Mouse (Mus musculus): ENCODE measurements around the gene Dclre1a. TPM values are rescaled to one million over a fixed set of nuclear protein-coding genes. Genes with fewer than 3 reads are reported as not detected.

The Dclre1a gene
- polyA plus RNA-seq (2016; fragmentation: Nextera tagmentation; extraction: Ambion mirVana) = 19.5 and 20.3 TPM in 2 replicates

GRCm38 (mm10) chr19:56547456-56548229 is at the start of gene Dclre1a:
Gene Dclre1a, minus strand, starts transcription at chr19:56548222.
- Histone ChIP-seq H3K4me1 (peaks cover 30% of the 10 kb centered on the region), H3K9me3 (no peaks in the 10 kb centered on the region), H3K36me3 (replicated peaks) (peaks cover 38% of the 10 kb centered on the region), H3K4me3 (peak within 1 kb of the TSS; percentile 99), H3K27me3 (ENCODE audit: poor library complexity, severe bottlenecking) (no peaks in the 10 kb centered on the region), H3K27ac (peak within 1 kb of the TSS; percentile 99)
- DNase-seq (ENCODE audit: extremely low spot score, low spot score) = peak; percentile 68
- WGBS = 11% methylated on average over 20 of the region's 20 CpGs

- no peak overlapping the region for H3K27ac ChIP-seq
- WGBS = 95% methylated on average over 9 of the region's 9 CpGs
- no peak overlapping the region for H3K4me3 ChIP-seq
- H3K27me3 ChIP-seq (ENCODE audit: poor library complexity, severe bottlenecking) = no peaks in the 10 kb centered on the region
- H3K9me3 ChIP-seq = no peaks in the 10 kb centered on the region
- peaks cover 98% of the 10 kb centered on the region for H3K36me3 ChIP-seq (replicated peaks)
- no peaks in the 10 kb centered on the region for H3K4me1 ChIP-seq
- no peak for DNase-seq (ENCODE audit: extremely low spot score, low spot score)
These were observed 44.5 kb upstream of the Dclre1a start for GRCm38 (mm10) chr19:56592472-56592871.

- Histone ChIP-seq H3K36me3 (replicated peaks) (peaks cover 88% of the 10 kb centered on the region), H3K27ac (no peak overlapping the region), H3K27me3 (ENCODE audit: poor library complexity, severe bottlenecking) (no peaks in the 10 kb centered on the region), H3K9me3 (no peaks in the 10 kb centered on the region), H3K4me1 (no peaks in the 10 kb centered on the region), H3K4me3 (no peak overlapping the region)
- 96% methylated on average over 3 of the region's 3 CpGs for WGBS
- no peak for DNase-seq (ENCODE audit: extremely low spot score, low spot score)
These were observed 42.2 kb upstream of the Dclre1a start for GRCm38 (mm10) chr19:56590250-56590649.

- no peak for DNase-seq (ENCODE audit: extremely low spot score, low spot score)
- H3K4me3 ChIP-seq = no peak overlapping the region
- H3K36me3 ChIP-seq (replicated peaks) = peaks cover 83% of the 10 kb centered on the region
- H3K27ac ChIP-seq = no peak overlapping the region
- no peaks in the 10 kb centered on the region for H3K9me3 ChIP-seq
- 97% methylated on average over 5 of the region's 5 CpGs for WGBS
- H3K27me3 ChIP-seq (ENCODE audit: poor library complexity, severe bottlenecking) = no peaks in the 10 kb centered on the region
- no peaks in the 10 kb centered on the region for H3K4me1 ChIP-seq
These were observed 41.4 kb upstream of the Dclre1a start for GRCm38 (mm10) chr19:56589455-56589854.

DNA sequence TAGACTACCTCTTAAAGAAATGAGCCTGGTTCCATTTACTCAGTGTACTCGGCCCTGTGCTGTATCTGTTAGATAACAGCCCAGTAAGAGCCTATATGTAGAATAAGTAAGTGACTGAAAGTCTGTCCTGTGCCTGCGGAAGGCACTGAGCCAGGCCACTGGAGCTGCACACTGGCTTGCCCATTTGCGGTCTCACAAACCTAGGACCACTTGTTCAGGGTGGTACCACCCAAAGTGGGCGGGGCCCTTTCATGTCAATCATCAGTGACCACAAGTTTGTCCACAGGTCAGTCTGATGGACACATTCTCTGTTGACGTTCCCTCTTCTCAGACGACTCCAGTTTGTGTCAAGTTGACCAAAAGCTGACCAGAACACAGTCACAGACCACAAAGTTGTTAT is 41.0 kb upstream of the Dclre1a start:
- DNase-seq (ENCODE audit: extremely low spot score, low spot score) = no peak
- Histone ChIP-seq H3K9me3 (no peaks in the 10 kb centered on the region), H3K27me3 (ENCODE audit: poor library complexity, severe bottlenecking) (no peaks in the 10 kb centered on the region), H3K4me1 (no peaks in the 10 kb centered on the region), H3K36me3 (replicated peaks) (peaks cover 79% of the 10 kb centered on the region), H3K4me3 (no peak overlapping the region), H3K27ac (no peak overlapping the region)
- 93% methylated on average over 6 of the region's 6 CpGs for WGBS

- no peak overlapping the region for H3K4me3 ChIP-seq
- WGBS = 91% methylated on average over 6 of the region's 6 CpGs
- H3K27me3 ChIP-seq (ENCODE audit: poor library complexity, severe bottlenecking) = no peaks in the 10 kb centered on the region
- peaks cover 77% of the 10 kb centered on the region for H3K36me3 ChIP-seq (replicated peaks)
- H3K9me3 ChIP-seq = no peaks in the 10 kb centered on the region
- no peaks in the 10 kb centered on the region for H3K4me1 ChIP-seq
- no peak for DNase-seq (ENCODE audit: extremely low spot score, low spot score)
- H3K27ac ChIP-seq = no peak overlapping the region
These were observed 40.2 kb upstream of the Dclre1a start for GRCm38 (mm10) chr19:56588205-56588626.

GRCm38 (mm10) chr19:56586320-56586719 is 38.3 kb upstream of the Dclre1a start:
- Histone ChIP-seq H3K9me3 (no peaks in the 10 kb centered on the region), H3K36me3 (replicated peaks) (peaks cover 76% of the 10 kb centered on the region), H3K27me3 (ENCODE audit: poor library complexity, severe bottlenecking) (no peaks in the 10 kb centered on the region), H3K4me1 (no peaks in the 10 kb centered on the region), H3K27ac (no peak overlapping the region), H3K4me3 (no peak overlapping the region)
- 89% methylated on average over 8 of the region's 8 CpGs for WGBS
- DNase-seq (ENCODE audit: extremely low spot score, low spot score) = no peak

GRCm38 (mm10) chr19:56584288-56584687 is 36.3 kb upstream of the Dclre1a start:
- no peaks in the 10 kb centered on the region for H3K4me1 ChIP-seq
- H3K9me3 ChIP-seq = no peaks in the 10 kb centered on the region
- no peaks in the 10 kb centered on the region for H3K27me3 ChIP-seq (ENCODE audit: poor library complexity, severe bottlenecking)
- H3K36me3 ChIP-seq (replicated peaks) = peaks cover 70% of the 10 kb centered on the region
- no peak overlapping the region for H3K27ac ChIP-seq
- DNase-seq (ENCODE audit: extremely low spot score, low spot score) = no peak
- 88% methylated on average over 3 of the region's 3 CpGs for WGBS
- no peak overlapping the region for H3K4me3 ChIP-seq

GRCm38 (mm10) chr19:56583785-56584184 is 35.8 kb upstream of the Dclre1a start:
- Histone ChIP-seq H3K36me3 (replicated peaks) (peaks cover 67% of the 10 kb centered on the region), H3K4me3 (no peak overlapping the region), H3K4me1 (no peaks in the 10 kb centered on the region), H3K27ac (no peak overlapping the region), H3K27me3 (ENCODE audit: poor library complexity, severe bottlenecking) (no peaks in the 10 kb centered on the region), H3K9me3 (no peaks in the 10 kb centered on the region)
- WGBS = 79% methylated on average over 5 of the region's 5 CpGs
- DNase-seq (ENCODE audit: extremely low spot score, low spot score) = no peak

- Histone ChIP-seq H3K27me3 (ENCODE audit: poor library complexity, severe bottlenecking) (no peaks in the 10 kb centered on the region), H3K27ac (no peak overlapping the region), H3K4me3 (no peak overlapping the region), H3K9me3 (no peaks in the 10 kb centered on the region), H3K4me1 (no peaks in the 10 kb centered on the region), H3K36me3 (replicated peaks) (peaks cover 65% of the 10 kb centered on the region)
- WGBS = 93% methylated on average over 5 of the region's 5 CpGs
- DNase-seq (ENCODE audit: extremely low spot score, low spot score) = no peak
These were observed 34.0 kb upstream of the Dclre1a start for GRCm38 (mm10) chr19:56581981-56582380.

GRCm38 (mm10) chr19:56577801-56578200 is 29.8 kb upstream of the Dclre1a start:
- 100% methylated on average over 1 of the region's 1 CpGs for WGBS
- H3K4me1 ChIP-seq = no peaks in the 10 kb centered on the region
- H3K27ac ChIP-seq = no peak overlapping the region
- H3K27me3 ChIP-seq (ENCODE audit: poor library complexity, severe bottlenecking) = no peaks in the 10 kb centered on the region
- no peak for DNase-seq (ENCODE audit: extremely low spot score, low spot score)
- H3K36me3 ChIP-seq (replicated peaks) = peaks cover 67% of the 10 kb centered on the region
- no peak overlapping the region for H3K4me3 ChIP-seq
- no peaks in the 10 kb centered on the region for H3K9me3 ChIP-seq

DNA sequence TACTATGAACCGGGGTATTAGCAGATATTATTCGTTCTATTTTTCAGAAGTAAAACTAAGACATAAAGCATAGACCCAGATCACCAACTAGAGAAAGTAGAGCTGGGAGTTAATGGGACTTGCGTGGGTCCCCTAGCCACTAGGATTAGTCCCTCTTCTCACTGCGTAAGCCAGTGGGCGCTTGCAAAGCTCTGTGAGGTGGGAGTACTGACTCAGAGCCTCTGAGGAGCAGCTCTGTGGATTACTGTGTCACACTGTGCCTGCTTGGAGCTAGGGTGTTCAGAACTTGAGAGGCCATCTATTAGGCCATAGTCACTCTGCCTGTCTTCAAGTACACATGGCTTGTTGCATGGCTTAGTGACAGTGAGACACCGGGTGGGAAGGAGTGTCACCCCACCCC is 25.2 kb upstream of the Dclre1a start:
- H3K9me3 ChIP-seq = no peaks in the 10 kb centered on the region
- DNase-seq (ENCODE audit: extremely low spot score, low spot score) = no peak
- no peaks in the 10 kb centered on the region for H3K27me3 ChIP-seq (ENCODE audit: poor library complexity, severe bottlenecking)
- WGBS = 93% methylated on average over 6 of the region's 6 CpGs
- no peak overlapping the region for H3K27ac ChIP-seq
- no peaks in the 10 kb centered on the region for H3K4me1 ChIP-seq
- peaks cover 61% of the 10 kb centered on the region for H3K36me3 ChIP-seq (replicated peaks)
- H3K4me3 ChIP-seq = no peak overlapping the region

GRCm38 (mm10) chr19:56571913-56572312 is 23.9 kb upstream of the Dclre1a start:
- Histone ChIP-seq H3K36me3 (replicated peaks) (peaks cover 54% of the 10 kb centered on the region), H3K27ac (no peak overlapping the region), H3K4me1 (no peaks in the 10 kb centered on the region), H3K9me3 (no peaks in the 10 kb centered on the region), H3K27me3 (ENCODE audit: poor library complexity, severe bottlenecking) (no peaks in the 10 kb centered on the region), H3K4me3 (no peak overlapping the region)
- no peak for DNase-seq (ENCODE audit: extremely low spot score, low spot score)
- 95% methylated on average over 5 of the region's 5 CpGs for WGBS

All from forebrain, embryonic 10.5 days (tissue).